Mouse (Mus musculus) forebrain, embryonic 15.5 days (tissue): ENCODE measurements around the gene Uck1. TPM values are rescaled to one million over a fixed set of nuclear protein-coding genes. Genes with fewer than 3 reads are reported as not detected.
A peak's percentile ranks its signal among the peaks of the same experiment; 100 is the strongest.

Experiments
- ATAC-seq: fragments of 200-750 bp; cut with Nextera tagmentation; replicated peaks from 2 replicates; pipeline ENCODE4 v1.8.0; 2017; ENCODE audit warnings: mild to moderate bottlenecking, moderate TSS enrichment, moderate library complexity
- H3K27ac ChIP-seq: fragments of 300-500 bp; sonication (generic); replicated peaks from 2 replicates; pipeline ENCODE4 v1.5.1; 2015; ENCODE audit warnings: mild to moderate bottlenecking, inconsistent platforms
- H3K27me3 ChIP-seq: fragments of 300-500 bp; sonication (generic); 2 replicates; pipeline ENCODE4 v1.6.1; 2015; ENCODE audit warnings: inconsistent platforms
- H3K36me3 ChIP-seq: fragments of 300-500 bp; sonication (generic); 2 replicates; pipeline ENCODE4 v1.6.1; 2015; ENCODE audit warnings: mild to moderate bottlenecking, inconsistent platforms
- H3K4me1 ChIP-seq: fragments of 300-500 bp; sonication (generic); 2 replicates; pipeline ENCODE4 v1.6.1; 2015; ENCODE audit warnings: inconsistent platforms
- H3K4me2 ChIP-seq: fragments of 300-500 bp; sonication (generic); replicated peaks from 2 replicates; pipeline ENCODE4 v1.6.1; 2015; ENCODE audit warnings: mild to moderate bottlenecking, inconsistent platforms
- H3K4me3 ChIP-seq: fragments of 300-500 bp; sonication (generic); 2 replicates; pipeline ENCODE4 v1.5.1; 2015; ENCODE audit warnings: mild to moderate bottlenecking, inconsistent platforms
- H3K9ac ChIP-seq: fragments of 300-500 bp; sonication (generic); replicated peaks from 2 replicates; pipeline ENCODE4 v1.6.1; 2015; ENCODE audit warnings: mild to moderate bottlenecking, inconsistent platforms
- H3K9me3 ChIP-seq: fragments of 300-500 bp; sonication (generic); 2 replicates; pipeline ENCODE4 v1.6.1; 2016; ENCODE audit warnings: inconsistent platforms
- WGBS: fragments of 180-500 bp; shearing (Covaris S2); methylation state at CpG from one replicate; pipeline ENCODE4 v1.1.7; 2015; ENCODE audit warnings: mixed read lengths; 5-methylcytosine and 5-hydroxymethylcytosine counted together
- polyA plus RNA-seq: library from polyadenylated mRNA; unstranded; fragments of >200 nt; fragmentation: Nextera tagmentation; extraction: Ambion mirVana; gene quantifications from 2 replicates; pipeline ENCODE4 v1.2.1, GENCODE M21; 2015

The Uck1 gene
- polyA plus RNA-seq, 1 experiment from 2014 or later, result 95.3 TPM

GRCm38 (mm10) chr2:32235886-32236759, 23.8 kb downstream of the Uck1 start, which contains the start of gene Pomt1:
Gene Pomt1 (plus strand): TSS chr2:32236590.
- peaks cover 26% of the 10 kb centered on the region for H3K4me1 ChIP-seq
- H3K4me3 ChIP-seq, result peak within 1 kb of the TSS; percentile 76
- H3K9me3 ChIP-seq, result no peaks in the 10 kb centered on the region
- peak within 1 kb of the TSS; percentile 73 for H3K9ac ChIP-seq
- H3K4me2 ChIP-seq, result peak within 1 kb of the TSS; percentile 85
- peaks cover 31% of the 10 kb centered on the region for H3K36me3 ChIP-seq
- peak; percentile 93 for ATAC-seq
- under 1% methylated on average over 54 of the region's 54 CpGs for whole genome bisulfite sequencing
- no peaks in the 10 kb centered on the region for H3K27me3 ChIP-seq
- peak within 1 kb of the TSS; percentile 83 for H3K27ac ChIP-seq

GRCm38 (mm10) chr2:32235433-32235832, 24.5 kb downstream of the Uck1 start:
- Histone ChIP-seq H3K27me3 (no peaks in the 10 kb centered on the region), H3K4me3 (peak overlapping the region; percentile 76), H3K4me1 (peaks cover 26% of the 10 kb centered on the region), H3K9me3 (no peaks in the 10 kb centered on the region), H3K27ac (0 out of 2 replicates have a peak overlapping the region, but pooled peaks have one; percentile 83), H3K9ac (peak overlapping the region; percentile 73), H3K36me3 (peaks cover 38% of the 10 kb centered on the region), H3K4me2 (peak overlapping the region; percentile 85)
- no peak for ATAC-seq
- 35% methylated on average over 7 of the region's 7 CpGs for WGBS

GRCm38 (mm10) chr2:32222057-32222456, 37.9 kb downstream of the Uck1 start:
- H3K4me3 ChIP-seq, result no peak overlapping the region
- peaks cover 98% of the 10 kb centered on the region for H3K36me3 ChIP-seq
- H3K4me2 ChIP-seq, result no peak overlapping the region
- H3K4me1 ChIP-seq, result no peaks in the 10 kb centered on the region
- H3K9me3 ChIP-seq, result no peaks in the 10 kb centered on the region
- ATAC-seq, result no peak
- no peaks in the 10 kb centered on the region for H3K27me3 ChIP-seq
- WGBS, result 91% methylated on average over 10 of the region's 10 CpGs
- no peak overlapping the region for H3K27ac ChIP-seq
- no peak overlapping the region for H3K9ac ChIP-seq

DNA sequence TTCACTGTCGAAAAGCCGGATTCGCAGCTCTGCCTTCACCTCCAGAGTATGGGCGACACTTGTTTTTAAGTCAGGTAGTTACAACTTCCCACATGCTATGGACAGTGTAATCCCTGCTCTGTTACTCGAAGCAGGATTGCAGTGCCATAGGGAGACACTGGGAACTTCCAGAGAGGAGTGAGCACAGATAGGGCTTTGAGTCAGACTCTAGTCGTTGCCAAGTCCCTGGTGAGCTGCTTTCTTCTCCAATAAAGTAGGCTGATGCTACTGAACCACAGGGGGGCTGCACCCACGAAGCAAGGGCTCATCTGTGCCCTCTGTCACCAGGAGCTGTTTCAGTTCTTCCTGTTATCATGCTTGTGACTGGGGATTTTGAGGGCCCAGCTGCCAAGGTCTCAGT, 38.4 kb downstream of the Uck1 start:
- no peak overlapping the region for H3K4me3 ChIP-seq
- no peak overlapping the region for H3K27ac ChIP-seq
- no peaks in the 10 kb centered on the region for H3K9me3 ChIP-seq
- H3K27me3 ChIP-seq, result no peaks in the 10 kb centered on the region
- H3K36me3 ChIP-seq, result peaks cover 98% of the 10 kb centered on the region
- H3K9ac ChIP-seq, result no peak overlapping the region
- ATAC-seq, result no peak
- no peak overlapping the region for H3K4me2 ChIP-seq
- no peaks in the 10 kb centered on the region for H3K4me1 ChIP-seq
- WGBS, result 92% methylated on average over 7 of the region's 7 CpGs

GRCm38 (mm10) chr2:32220969-32221368, 39.0 kb downstream of the Uck1 start:
- WGBS, result 95% methylated on average over 10 of the region's 10 CpGs
- Histone ChIP-seq H3K36me3 (peaks cover 98% of the 10 kb centered on the region), H3K9me3 (no peaks in the 10 kb centered on the region), H3K4me3 (no peak overlapping the region), H3K4me1 (no peaks in the 10 kb centered on the region), H3K4me2 (no peak overlapping the region), H3K27ac (no peak overlapping the region), H3K9ac (no peak overlapping the region), H3K27me3 (no peaks in the 10 kb centered on the region)
- no peak for ATAC-seq

DNA sequence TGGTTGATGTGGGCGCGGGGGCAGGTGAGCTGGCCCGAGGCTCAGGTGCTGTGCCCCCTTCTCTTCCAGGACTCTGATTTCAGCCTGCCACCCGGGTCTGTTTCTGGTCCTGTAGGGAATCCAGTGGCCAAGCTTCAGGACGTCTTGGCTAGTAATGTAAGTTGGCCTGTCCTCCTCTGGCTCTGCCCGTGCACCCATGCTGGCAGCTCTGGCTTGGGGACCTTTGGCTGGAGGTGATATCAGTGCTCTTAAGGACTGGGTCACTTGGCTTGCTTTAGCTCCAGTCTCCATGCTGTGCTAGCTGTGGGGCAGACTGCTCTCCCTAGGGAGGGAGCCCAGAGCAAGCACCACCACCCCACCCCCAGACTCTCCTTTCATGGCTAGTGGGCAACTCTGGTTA, 39.9 kb downstream of the Uck1 start:
- Histone ChIP-seq H3K9me3 (no peaks in the 10 kb centered on the region), H3K27ac (no peak overlapping the region), H3K4me3 (no peak overlapping the region), H3K4me2 (no peak overlapping the region), H3K27me3 (no peaks in the 10 kb centered on the region), H3K36me3 (peaks cover 98% of the 10 kb centered on the region), H3K9ac (no peak overlapping the region), H3K4me1 (no peaks in the 10 kb centered on the region)
- no peak for ATAC-seq
- 95% methylated on average over 6 of the region's 6 CpGs for WGBS

GRCm38 (mm10) chr2:32219501-32219900, 40.5 kb downstream of the Uck1 start:
- no peaks in the 10 kb centered on the region for H3K9me3 ChIP-seq
- no peak for ATAC-seq
- no peaks in the 10 kb centered on the region for H3K27me3 ChIP-seq
- WGBS, result 92% methylated on average over 14 of the region's 14 CpGs
- H3K9ac ChIP-seq, result no peak overlapping the region
- H3K27ac ChIP-seq, result no peak overlapping the region
- no peak overlapping the region for H3K4me3 ChIP-seq
- H3K4me1 ChIP-seq, result no peaks in the 10 kb centered on the region
- H3K4me2 ChIP-seq, result no peak overlapping the region
- H3K36me3 ChIP-seq, result peaks cover 99% of the 10 kb centered on the region

- Histone ChIP-seq H3K27me3 (no peaks in the 10 kb centered on the region), H3K36me3 (peaks cover 99% of the 10 kb centered on the region), H3K4me2 (no peak overlapping the region), H3K9me3 (no peaks in the 10 kb centered on the region), H3K4me1 (no peaks in the 10 kb centered on the region), H3K9ac (no peak overlapping the region), H3K4me3 (no peak overlapping the region), H3K27ac (no peak overlapping the region)
- WGBS, result 90% methylated on average over 11 of the region's 11 CpGs
- ATAC-seq, result no peak
These were observed 41.2 kb downstream of the Uck1 start for GRCm38 (mm10) chr2:32218541-32219334.

DNA sequence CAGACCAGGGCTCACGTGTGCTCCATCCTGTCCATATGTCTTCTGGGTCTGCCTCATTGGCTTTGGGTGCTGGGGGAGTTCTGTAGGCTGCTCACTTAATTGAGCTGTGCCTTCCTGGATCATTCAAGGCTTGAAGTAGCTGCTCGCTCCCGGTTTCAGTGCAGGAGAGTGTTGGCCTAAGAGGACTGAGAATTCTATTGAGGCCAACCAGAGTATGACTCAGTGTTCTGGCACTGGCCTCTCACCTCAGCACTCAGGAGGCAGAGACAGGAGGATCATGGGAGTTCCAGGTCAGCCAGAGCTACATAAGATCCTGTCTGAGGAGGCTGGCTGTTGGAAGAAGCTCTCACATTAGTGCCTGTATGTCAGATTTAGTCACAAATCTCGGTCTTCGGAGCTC, 41.8 kb downstream of the Uck1 start:
- 93% methylated on average over 5 of the region's 5 CpGs for WGBS
- H3K4me3 ChIP-seq, result no peak overlapping the region
- H3K27me3 ChIP-seq, result no peaks in the 10 kb centered on the region
- no peaks in the 10 kb centered on the region for H3K4me1 ChIP-seq
- no peaks in the 10 kb centered on the region for H3K9me3 ChIP-seq
- no peak overlapping the region for H3K9ac ChIP-seq
- H3K36me3 ChIP-seq, result peaks cover 99% of the 10 kb centered on the region
- no peak overlapping the region for H3K27ac ChIP-seq
- no peak overlapping the region for H3K4me2 ChIP-seq
- ATAC-seq, result no peak

DNA sequence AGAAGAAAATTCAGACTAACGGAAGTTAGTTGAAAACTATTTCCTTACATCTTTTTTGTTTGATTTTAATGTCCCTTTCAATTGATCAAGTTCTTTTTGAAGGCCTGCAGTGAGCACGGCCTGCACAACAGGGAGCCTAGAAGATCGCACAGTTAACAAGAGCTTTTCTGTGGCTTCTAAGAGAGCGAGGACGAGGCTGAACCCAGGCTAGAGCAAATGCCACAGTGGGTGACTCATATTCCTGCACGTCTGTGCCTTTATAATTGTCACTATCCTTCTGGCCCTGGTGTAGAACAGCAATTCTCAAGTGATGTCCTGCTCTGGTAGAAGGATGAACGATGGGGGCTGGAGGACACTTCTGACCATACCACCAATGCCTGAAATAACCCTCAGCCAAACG, 42.3 kb downstream of the Uck1 start:
- Histone ChIP-seq H3K4me1 (no peaks in the 10 kb centered on the region), H3K4me3 (no peak overlapping the region), H3K9ac (no peak overlapping the region), H3K36me3 (peaks cover 99% of the 10 kb centered on the region), H3K4me2 (no peak overlapping the region), H3K9me3 (no peaks in the 10 kb centered on the region), H3K27me3 (no peaks in the 10 kb centered on the region), H3K27ac (no peak overlapping the region)
- 81% methylated on average over 8 of the region's 8 CpGs for WGBS
- ATAC-seq, result no peak

DNA sequence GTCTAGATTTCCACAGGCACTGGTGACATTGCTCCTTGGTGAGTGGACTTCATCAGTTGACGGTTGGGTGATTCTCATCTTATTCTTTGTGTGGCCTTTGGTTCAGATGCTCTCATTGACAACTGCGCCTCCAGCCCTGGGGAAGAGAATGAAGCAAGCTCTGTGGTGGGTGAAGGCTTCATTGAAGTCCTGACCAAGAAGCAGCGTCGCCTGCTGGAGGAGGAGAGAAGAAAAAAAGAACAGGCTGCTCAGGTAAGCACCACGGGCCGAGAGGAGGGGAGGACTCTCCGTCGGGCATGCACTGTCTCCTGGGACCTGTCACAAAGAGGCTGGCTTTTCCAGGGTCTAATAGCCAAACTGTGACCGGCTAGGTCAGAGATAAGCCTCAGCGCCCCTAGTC, 43.5 kb downstream of the Uck1 start:
- no peak for ATAC-seq
- Histone ChIP-seq H3K27me3 (no peaks in the 10 kb centered on the region), H3K27ac (no peak overlapping the region), H3K9me3 (no peaks in the 10 kb centered on the region), H3K4me1 (no peaks in the 10 kb centered on the region), H3K9ac (no peak overlapping the region), H3K36me3 (peaks cover 99% of the 10 kb centered on the region), H3K4me3 (no peak overlapping the region), H3K4me2 (no peak overlapping the region)
- 87% methylated on average over 10 of the region's 10 CpGs for WGBS

DNA sequence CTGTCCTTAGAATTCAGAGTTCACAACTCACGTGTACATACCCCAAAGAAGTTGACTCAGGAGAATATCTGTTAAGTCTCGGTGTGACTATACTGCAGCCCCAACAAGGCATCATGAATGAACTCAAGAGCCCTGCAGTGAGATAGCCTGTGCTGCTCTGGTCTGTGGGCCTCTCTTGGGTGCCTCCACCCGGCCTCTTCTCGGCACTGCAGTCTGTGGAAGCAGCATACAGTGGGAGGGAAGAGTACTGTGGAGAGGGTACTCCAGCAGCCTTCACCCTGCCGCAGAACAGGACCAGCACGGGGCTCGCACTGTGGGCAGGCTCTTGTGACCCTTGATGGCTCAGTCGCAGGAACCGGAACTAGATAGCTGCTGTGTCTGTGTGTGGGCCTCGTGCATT, 44.4 kb downstream of the Uck1 start:
- H3K9ac ChIP-seq, result no peak overlapping the region
- no peaks in the 10 kb centered on the region for H3K4me1 ChIP-seq
- no peak for ATAC-seq
- WGBS, result 95% methylated on average over 10 of the region's 10 CpGs
- peaks cover 99% of the 10 kb centered on the region for H3K36me3 ChIP-seq
- H3K27ac ChIP-seq, result no peak overlapping the region
- no peak overlapping the region for H3K4me3 ChIP-seq
- no peaks in the 10 kb centered on the region for H3K27me3 ChIP-seq
- no peaks in the 10 kb centered on the region for H3K9me3 ChIP-seq
- no peak overlapping the region for H3K4me2 ChIP-seq
